Mouse (Mus musculus) telencephalon, adult 2 months (tissue): ENCODE measurements around the gene Ldlrap1.

Source experiments
- DNase-seq: peaks from one replicate; pipeline ENCODE4 v3.0.0-alpha.2; 2011; ENCODE audit warnings: low read depth, low spot score

The Ldlrap1 gene

GRCm38 (mm10) chr4:134775234-134775944 lies 7.6 kb upstream of the Ldlrap1 start:
- DNase-seq: no peak

DNA sequence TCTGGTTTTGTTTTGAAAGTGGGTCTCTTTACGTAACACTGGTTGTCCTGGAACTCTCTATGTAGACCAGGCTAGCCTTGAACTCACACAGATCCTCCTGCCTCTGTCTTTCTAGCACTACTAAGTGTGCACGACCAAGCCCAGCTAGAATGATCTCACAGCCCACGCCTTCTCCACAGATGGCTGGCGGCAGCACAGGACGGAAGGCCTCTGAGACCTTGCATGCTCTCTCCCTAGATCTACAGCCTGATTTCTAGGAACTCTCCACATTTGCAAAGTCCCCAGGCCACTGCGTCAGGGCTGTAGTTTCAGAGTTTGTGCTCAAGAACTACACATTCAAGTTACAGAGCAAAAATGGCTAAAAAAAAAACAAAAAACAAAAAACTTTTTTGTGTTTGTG lies 6.3 kb upstream of the Ldlrap1 start:
- no peak for DNase-seq

DNA sequence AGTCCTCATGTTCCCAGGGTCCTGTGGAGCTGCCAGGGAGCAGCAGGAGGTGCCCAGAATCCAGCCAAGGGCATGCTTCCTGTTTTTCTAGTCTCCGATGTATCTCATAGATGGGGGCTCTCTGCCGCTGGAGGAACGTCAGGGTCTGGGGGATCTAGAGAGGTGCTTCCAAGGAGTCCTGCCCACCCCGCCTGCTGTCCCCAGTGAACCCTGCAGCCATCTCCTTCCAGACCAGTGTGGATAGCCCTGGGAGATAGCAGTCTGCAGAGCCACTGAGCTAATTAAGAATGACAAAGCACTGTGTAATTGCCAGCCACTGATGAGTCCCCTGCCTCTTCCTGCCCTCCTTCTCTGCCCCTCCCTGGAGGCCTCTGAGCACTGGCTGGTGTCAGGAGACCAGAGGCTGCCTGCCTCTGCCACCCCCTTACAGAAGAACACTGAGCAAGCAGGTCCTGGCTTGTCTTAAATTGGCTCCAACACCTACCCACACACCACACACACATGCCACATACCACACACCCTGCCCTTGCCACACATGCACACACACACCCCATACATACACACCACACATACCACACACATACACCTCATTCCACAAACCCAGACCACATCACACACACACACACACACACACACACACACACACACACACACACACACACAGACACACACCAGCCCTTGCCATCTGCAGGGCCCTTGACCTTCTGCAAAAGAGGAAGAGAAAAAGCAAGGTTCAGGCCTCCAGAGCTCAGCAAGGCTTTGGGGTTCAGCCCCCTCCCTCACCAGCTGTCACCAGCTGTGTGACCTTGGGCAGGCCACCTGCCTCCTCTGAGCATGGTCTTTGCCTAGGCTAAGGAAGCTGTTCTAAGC lies 5.2 kb upstream of the Ldlrap1 start:
- DNase-seq: no peak

- no peak for DNase-seq
Observed at GRCm38 (mm10) chr4:134769891-134770290, 2.1 kb upstream of the Ldlrap1 start.

DNA sequence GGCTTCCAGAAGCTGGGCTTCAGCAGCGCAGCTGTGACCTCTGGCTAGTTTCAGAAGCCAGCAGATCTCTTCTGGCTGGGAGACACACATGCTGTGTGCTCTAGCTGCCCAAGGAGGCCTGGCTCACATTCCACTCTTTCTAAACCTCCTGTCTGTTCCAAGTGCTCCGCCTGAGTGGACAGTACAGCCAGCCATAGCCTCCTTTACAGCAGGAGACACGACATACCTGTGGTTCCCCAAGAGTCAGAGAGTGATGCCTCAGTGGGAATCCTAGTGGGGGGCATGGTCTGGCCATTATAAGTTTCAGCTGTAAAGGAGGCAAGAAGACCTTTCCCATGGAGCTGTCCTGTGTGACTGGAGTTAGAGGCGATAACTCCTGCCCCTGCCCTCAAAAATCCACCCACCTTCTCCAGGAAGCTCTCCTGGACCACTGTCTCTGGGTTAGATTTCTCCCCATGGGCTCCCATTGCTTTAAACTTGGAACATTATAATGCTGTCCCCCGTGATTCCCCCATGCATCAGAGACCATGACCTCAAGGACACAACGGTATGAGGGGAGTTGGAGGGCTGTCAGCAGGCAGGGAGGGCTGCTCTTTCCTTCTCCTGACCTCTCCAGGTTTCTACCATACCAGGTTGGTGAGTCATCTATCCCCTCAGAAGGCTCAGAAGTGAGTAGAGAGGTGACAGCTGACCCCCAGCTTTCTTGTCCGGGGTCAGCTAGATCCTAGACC lies 1.4 kb upstream of the Ldlrap1 start:
- no peak for DNase-seq

- DNase-seq: no peak
Observed at GRCm38 (mm10) chr4:134768226-134768888, 533 bp upstream of the Ldlrap1 start.

DNA sequence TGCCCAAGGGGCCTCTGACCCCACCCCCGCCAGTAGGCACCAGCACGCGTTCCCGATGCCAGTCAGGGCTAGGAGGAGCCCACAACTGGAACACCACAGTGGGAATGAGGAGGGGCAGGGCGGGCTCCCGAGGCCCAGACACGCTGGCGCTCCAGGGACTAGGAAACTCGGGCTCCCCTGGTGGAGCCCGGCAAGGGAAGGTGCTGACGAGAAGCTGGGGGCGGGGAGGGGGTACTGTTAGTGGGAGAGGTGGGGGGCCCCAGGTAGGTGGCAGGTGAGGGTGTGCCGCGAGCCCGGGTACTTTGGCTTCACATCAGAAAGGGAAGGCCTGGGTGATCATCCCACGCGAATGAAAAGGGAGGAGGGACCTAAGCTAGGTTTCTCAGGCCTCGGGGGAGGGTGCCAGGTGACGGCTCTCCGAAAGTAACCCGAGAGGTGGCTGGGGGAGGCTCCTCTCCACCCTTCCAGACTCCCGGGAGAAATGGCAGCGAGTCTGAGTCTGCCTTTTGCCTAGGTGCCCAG lies 859 bp downstream of the Ldlrap1 start:
- no peak for DNase-seq

- DNase-seq: no peak
Observed at GRCm38 (mm10) chr4:134766277-134766676, 1.5 kb downstream of the Ldlrap1 start.

DNA sequence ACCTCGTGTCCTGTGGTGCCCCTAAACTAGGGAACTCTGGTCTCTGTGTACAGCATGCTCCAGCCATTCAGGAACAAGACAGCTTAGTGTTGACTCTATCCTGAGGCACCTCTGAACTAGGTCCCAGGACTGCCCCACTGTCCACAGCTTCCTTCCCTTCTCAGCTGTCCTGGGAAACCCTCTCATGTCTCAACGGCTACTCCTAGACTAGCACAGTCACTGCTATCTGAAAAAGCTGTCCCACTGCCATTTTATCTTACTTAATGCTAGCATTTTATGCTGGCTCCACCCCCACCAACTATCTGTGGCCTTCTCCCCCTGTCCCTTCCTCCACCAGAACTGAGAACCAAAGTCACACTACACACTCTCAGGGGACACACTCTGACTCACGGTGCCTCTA lies 3.5 kb downstream of the Ldlrap1 start:
- DNase-seq: no peak

GRCm38 (mm10) chr4:134762360-134762759 lies 5.5 kb downstream of the Ldlrap1 start:
- DNase-seq: no peak

DNA sequence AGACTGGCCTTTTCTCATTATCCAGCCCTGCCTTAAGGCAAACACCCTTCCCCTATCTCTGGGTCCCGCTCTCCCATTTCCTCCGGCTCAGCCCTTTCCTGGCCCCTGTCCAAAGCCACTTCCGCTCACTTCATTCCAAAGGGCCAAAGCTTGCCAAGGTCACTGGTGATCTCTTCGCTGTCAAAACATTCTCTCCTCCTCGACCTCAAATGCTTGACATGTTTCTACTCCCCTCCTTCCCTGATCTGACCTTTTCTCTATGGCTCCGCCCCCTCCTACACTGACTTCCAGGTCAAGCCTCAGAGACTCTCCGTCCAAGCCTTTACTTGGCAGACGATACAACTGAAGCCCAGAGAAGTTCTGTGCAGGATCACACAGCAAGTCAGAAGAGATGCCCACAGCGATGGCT lies 7.0 kb downstream of the Ldlrap1 start:
- DNase-seq: no peak

GRCm38 (mm10) chr4:134760281-134760680 lies 7.5 kb downstream of the Ldlrap1 start:
- DNase-seq: no peak

DNA sequence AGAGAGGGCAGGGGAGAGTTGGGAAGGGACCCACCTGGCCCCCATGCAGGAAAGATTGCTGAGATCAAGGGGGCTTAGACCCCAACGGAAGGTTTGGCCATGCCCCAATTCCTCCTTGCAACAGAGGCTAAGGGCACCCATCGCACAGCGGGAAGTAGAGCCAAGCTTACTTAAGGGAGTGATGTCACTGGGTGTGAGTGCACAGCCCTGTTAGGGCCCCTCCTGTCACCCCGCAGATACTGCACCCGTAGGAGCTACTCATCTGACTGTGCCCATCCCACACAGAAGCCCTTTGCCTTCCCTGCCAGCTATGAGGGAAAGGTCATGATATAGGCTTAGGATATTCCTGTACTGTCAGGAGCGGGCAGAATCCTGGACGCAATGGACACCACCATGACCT lies 8.3 kb downstream of the Ldlrap1 start:
- no peak for DNase-seq

DNA sequence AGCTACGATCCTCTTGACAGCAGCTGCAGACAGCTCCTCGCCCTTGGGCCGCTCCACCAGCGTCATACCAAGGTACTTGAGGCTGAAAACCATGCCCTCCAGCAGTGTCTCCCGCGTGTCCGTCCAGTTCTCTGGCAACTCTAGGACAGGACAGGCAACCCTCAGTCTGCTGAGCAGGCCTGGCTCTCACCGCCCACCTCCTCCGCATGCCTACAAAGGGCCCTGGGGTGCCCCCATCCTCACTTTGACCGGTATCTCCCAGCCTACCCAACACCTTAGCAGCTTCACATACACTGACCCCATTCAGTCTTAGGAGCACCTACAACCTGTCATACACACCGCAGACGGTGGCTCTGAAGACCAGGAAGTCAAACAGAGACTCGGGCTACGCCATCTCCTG lies 8.9 kb downstream of the Ldlrap1 start:
- DNase-seq: no peak

- no peak for DNase-seq
Observed at GRCm38 (mm10) chr4:134758367-134758766, 9.5 kb downstream of the Ldlrap1 start.

- no peak for DNase-seq
Observed at GRCm38 (mm10) chr4:134756953-134757352, 10.9 kb downstream of the Ldlrap1 start.

GRCm38 (mm10) chr4:134754941-134755340 lies 12.9 kb downstream of the Ldlrap1 start:
- no peak for DNase-seq

GRCm38 (mm10) chr4:134754371-134754770 lies 13.5 kb downstream of the Ldlrap1 start:
- DNase-seq: no peak

GRCm38 (mm10) chr4:134753516-134754261 lies 14.1 kb downstream of the Ldlrap1 start:
- no peak for DNase-seq

DNA sequence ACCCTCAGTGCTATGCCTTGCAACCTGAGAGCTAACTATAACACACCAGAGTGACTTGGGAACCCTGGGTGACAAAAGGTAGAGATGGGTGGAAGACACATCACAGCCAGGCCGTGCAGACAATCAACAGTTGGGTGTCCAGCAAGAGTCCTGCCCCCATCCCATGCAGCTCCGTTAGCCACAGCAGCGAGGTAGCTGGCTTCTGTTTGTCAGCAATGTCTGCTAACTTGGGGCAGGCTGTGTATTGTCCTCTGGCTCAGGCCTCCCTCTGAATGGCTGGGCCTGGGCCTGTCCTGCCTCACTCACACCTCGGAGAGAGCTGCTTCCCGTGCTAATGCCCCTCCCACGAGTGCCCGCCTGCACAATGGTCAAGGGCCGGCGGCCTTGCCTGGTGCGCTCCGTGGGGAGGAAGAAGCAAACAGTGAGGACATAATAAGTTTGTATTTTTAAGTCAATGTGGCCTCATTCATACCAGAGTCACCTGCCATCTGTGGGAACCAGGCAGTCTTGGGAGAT lies 14.9 kb downstream of the Ldlrap1 start:
- no peak for DNase-seq
